Mouse (Mus musculus): Measurements from ENCODE around the gene Sco1. TPM values are rescaled to one million over a fixed set of nuclear protein-coding genes. Genes with fewer than 3 reads are reported as not detected.
"Not testable (repeated sequence)": the region's sequence is repeated elsewhere in the genome, so short reads cannot be mapped to it uniquely, and the experiment has no call there.

The Sco1 gene
- total RNA-seq, 1 experiment from 2014 or later, result 24.3 TPM

GRCm38 (mm10) chr11:67085489-67085888, 33.0 kb downstream of the Sco1 start:
- DNase-seq, result peak; percentile 84

GRCm38 (mm10) chr11:67086467-67087164, 34.1 kb downstream of the Sco1 start:
- peak; percentile 16 for DNase-seq

- no peak for DNase-seq
Measured at GRCm38 (mm10) chr11:67087225-67087624, 34.8 kb downstream of the Sco1 start.

GRCm38 (mm10) chr11:67092354-67092753, 39.9 kb downstream of the Sco1 start:
- DNase-seq, result not testable (repeated sequence)

- no peak for DNase-seq
Measured at GRCm38 (mm10) chr11:67093201-67093600, 40.7 kb downstream of the Sco1 start.

GRCm38 (mm10) chr11:67093652-67094051, 41.2 kb downstream of the Sco1 start:
- no peak for DNase-seq

GRCm38 (mm10) chr11:67094470-67094869, 42.0 kb downstream of the Sco1 start:
- no peak for DNase-seq

- DNase-seq, result no peak
Measured at GRCm38 (mm10) chr11:67097709-67098108, 45.2 kb downstream of the Sco1 start.

GRCm38 (mm10) chr11:67098427-67098826, 46.0 kb downstream of the Sco1 start:
- no peak for DNase-seq

GRCm38 (mm10) chr11:67099241-67099640, 46.8 kb downstream of the Sco1 start:
- DNase-seq, result no peak

- peak; percentile 51 for DNase-seq
Measured at GRCm38 (mm10) chr11:67100169-67100568, 47.7 kb downstream of the Sco1 start.

- peak; percentile 70 for DNase-seq
Measured at GRCm38 (mm10) chr11:67101713-67102112, 49.2 kb downstream of the Sco1 start.

GRCm38 (mm10) chr11:67103256-67103655, 50.8 kb downstream of the Sco1 start:
- no peak for DNase-seq

- DNase-seq, result no peak
Measured at GRCm38 (mm10) chr11:67104242-67104641, 51.8 kb downstream of the Sco1 start.

GRCm38 (mm10) chr11:67104714-67105113, 52.2 kb downstream of the Sco1 start:
- DNase-seq, result no peak

GRCm38 (mm10) chr11:67105689-67106088, 53.2 kb downstream of the Sco1 start:
- no peak for DNase-seq

GRCm38 (mm10) chr11:67106973-67107372, 54.5 kb downstream of the Sco1 start:
- no peak for DNase-seq

GRCm38 (mm10) chr11:67110168-67110948, 57.9 kb downstream of the Sco1 start:
- DNase-seq, result peak; percentile 75

- peak; percentile 78 for DNase-seq
Measured at GRCm38 (mm10) chr11:67112019-67112850, 59.8 kb downstream of the Sco1 start.

- peak; percentile 79 for DNase-seq
Measured at GRCm38 (mm10) chr11:67112851-67113202, 60.4 kb downstream of the Sco1 start.

GRCm38 (mm10) chr11:67113381-67113780, 60.9 kb downstream of the Sco1 start:
- DNase-seq, result no peak

GRCm38 (mm10) chr11:67114261-67114660, 61.8 kb downstream of the Sco1 start:
- DNase-seq, result no peak

- no peak for DNase-seq
Measured at GRCm38 (mm10) chr11:67114901-67115300, 62.4 kb downstream of the Sco1 start.

Measured in adrenal gland, postnatal 14 days (tissue).